ENCODE assay signal across 16 mouse cellular contexts in genomic region chr10:121261036-121261592, GRCm38 (mm10).
"Had no signal": no experiment of that assay in that cellular context is flagged by ENCODE, and none has a peak within 500 bp of the region (broad histone marks: within the 10 kb centered on the region; RNA-seq: fewer than 3 reads in every experiment).

No protein-coding gene starts in this region.

- H3K9me3 ChIP-seq: liver, embryonic 12.5 days; lung, embryonic 15.5 days; midbrain, embryonic 10.5 days; neural tube, embryonic 13.5 days; neural tube, embryonic 15.5 days; stomach, embryonic 15.5 days had no signal

- H3K4me2 ChIP-seq: liver, embryonic 12.5 days; lung, embryonic 15.5 days; neural tube, embryonic 13.5 days; neural tube, embryonic 15.5 days; stomach, embryonic 15.5 days had no signal

- H3K4me1 ChIP-seq: liver, embryonic 12.5 days; midbrain, embryonic 10.5 days had no signal

- H3K27me3 ChIP-seq: lung, embryonic 15.5 days; stomach, embryonic 15.5 days had no signal

- H3K27ac ChIP-seq: liver, embryonic 12.5 days; liver, embryonic 14.5 days; lung, embryonic 15.5 days; midbrain, embryonic 10.5 days; neural tube, embryonic 13.5 days; neural tube, embryonic 15.5 days; stomach, embryonic 15.5 days; stomach, postnatal 0 days had no signal

- H3K4me3 ChIP-seq: liver, embryonic 12.5 days; lung, embryonic 15.5 days; midbrain, embryonic 10.5 days; myocyte; neural tube, embryonic 13.5 days; neural tube, embryonic 15.5 days; stomach, embryonic 15.5 days had no signal

- DNase-seq: lung, adult 18-20 months; midbrain, embryonic 14.5 days; right cerebral cortex, postnatal 14 days; thymus, adult 2 months; thymus, postnatal 14 days; thymus, postnatal 36 days had no signal

- ATAC-seq: liver, embryonic 12.5 days; midbrain, embryonic 16.5 days had no signal

- H3K9ac ChIP-seq: liver, embryonic 12.5 days; liver, embryonic 14.5 days; lung, embryonic 15.5 days; neural tube, embryonic 13.5 days; neural tube, embryonic 15.5 days; stomach, embryonic 15.5 days had no signal

- H3K36me3 ChIP-seq: liver, embryonic 12.5 days; lung, embryonic 15.5 days; midbrain, embryonic 10.5 days; stomach, embryonic 15.5 days had no signal
